Mouse (Mus musculus) cerebellum, adult 18-20 months (tissue): ENCODE measurements around the gene Ascc3.

Experiments
- DNase-seq, 2 experiments: peaks; one replicate each; pipeline ENCODE4 v3.0.0; 2021

The Ascc3 gene

GRCm38 (mm10) chr10:50895881-50896766 is 303.7 kb downstream of the Ascc3 start:
- no peak for DNase-seq

DNA sequence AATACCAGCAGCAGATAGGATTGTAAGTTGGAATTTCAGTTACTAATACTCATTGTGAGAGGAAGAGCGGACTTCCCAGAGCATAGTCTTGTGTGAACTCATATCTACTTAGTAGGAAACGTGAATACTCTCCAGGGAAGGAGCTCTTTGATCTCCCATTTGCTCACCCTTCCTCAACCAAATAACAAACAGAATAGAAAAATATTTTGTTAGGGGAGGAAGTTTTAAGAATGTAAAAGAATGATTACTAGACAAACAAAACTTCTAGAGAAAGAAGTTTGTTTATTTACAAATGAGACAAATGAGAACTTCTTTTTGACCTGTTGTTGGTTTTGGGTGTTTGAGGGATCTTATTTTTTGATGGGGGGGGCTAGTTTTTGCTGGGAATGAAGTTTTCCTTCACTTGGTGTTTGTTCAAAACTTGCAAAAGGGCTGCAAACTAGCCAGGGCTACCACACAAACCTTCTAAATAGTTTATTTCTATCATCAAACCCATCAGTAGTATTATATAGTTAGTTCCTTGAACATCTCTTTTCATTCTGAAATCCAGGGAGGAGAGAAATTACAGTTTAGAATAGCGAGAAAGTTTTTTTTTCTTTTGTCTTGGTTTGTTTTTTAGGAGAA is 304.4 kb downstream of the Ascc3 start:
- DNase-seq, result no peak

GRCm38 (mm10) chr10:50897530-50898471 is 305.3 kb downstream of the Ascc3 start:
- no peak for DNase-seq

GRCm38 (mm10) chr10:50898621-50899020 is 306.2 kb downstream of the Ascc3 start:
- no peak for DNase-seq

DNA sequence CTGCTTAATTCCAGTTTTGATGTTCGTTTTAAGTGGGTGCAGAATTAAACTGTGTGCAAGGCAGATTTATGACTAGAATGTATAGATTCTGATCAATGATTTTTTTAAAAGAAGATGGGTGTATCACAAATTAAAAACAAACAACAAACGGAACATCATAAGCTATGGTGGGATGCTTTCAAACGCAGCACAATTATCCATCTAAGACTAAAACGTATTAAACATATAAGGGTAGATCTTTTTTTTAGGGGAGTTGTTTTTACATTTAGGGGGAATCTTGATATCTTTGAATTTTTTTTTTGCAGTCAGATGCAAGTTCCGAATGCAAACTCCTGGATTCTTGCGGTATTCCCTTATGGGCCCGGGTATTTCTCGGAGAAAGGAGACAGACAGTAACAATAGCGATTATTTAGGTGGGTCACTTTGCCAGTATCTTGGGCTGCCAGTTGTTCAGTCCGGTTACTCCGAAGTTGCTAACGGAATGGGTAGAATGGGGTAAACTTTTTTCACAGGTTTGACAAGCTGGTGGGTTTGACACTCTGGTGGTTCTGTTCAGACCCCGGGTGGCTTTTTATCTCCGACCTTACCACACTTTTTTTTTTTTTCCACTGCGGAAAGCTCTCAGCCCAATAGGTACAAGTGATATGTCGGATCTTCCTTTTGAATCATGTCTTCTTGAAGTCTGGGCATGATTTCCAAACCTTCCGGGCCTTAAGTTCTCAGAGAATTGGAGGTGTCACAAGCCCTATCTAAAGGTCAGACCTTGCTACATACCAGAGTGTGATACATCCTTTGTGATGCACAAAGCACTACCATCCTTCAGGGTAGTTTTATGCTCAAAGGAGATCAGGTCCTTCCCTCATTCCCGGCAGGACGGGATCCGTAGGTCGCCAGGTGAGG is 307.6 kb downstream of the Ascc3 start:
- no peak for DNase-seq
